Comparison of ENCODE assay signal across 14 mouse cellular contexts in the genomic region with DNA sequence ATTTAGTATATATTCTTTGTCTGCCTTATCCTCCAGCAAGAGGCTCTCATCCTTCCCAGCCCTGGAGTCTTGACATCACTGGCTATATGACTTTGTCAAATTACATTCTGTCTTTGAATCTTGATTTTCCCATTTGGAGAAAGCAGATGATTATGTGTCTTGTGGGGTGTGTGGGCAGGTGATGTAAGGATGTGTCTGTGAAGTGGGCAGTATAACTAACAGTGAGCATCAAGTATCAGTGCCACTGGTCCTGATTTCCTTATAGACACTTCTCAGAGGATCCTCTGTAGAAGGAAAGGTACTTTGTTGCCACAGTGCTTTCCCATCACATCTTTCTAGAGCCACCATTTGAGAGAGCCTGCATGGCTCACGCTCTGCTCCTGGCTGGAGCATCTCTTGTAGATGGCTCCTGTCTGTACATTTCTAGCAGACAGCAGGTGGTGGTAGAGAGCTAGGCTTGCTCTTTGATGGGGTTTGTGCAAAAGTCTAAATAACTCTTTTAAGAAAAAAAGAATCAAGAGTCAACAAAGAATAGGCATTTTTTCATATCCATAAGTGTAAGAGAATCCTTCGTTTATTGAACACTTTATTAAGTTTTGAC. TPM values are rescaled to one million over a fixed set of nuclear protein-coding genes. Genes with fewer than 3 reads are reported as not detected.
DNase-seq lines count a peak whose midpoint lies in the region; ATAC-seq and TF ChIP-seq lines count a peak whose summit lies in the region.
"Not testable (repeated sequence)": the region's sequence is repeated elsewhere in the genome, so short reads cannot be mapped to it uniquely, and the experiment has no call there.
"Had no signal": no experiment of that assay in that cellular context is flagged by ENCODE, and none has a peak within 500 bp of the region (broad histone marks: within the 10 kb centered on the region; RNA-seq: fewer than 3 reads in every experiment).

No protein-coding gene starts in this region.

- ATAC-seq in hindbrain, embryonic 14.5 days (ENCODE audit: low FRiP score) = peak; percentile 72; the same call in 1 of the 2 replicates
- ATAC-seq in midbrain, postnatal 0 days (ENCODE audit: low FRiP score) = peak; percentile 74; the same call in 1 of the 2 replicates

- H3K79me2 ChIP-seq in CH12.LX (replicated peaks; ENCODE audit: control insufficient read depth, extremely low read depth, insufficient read depth, poor library complexity, severe bottlenecking) = not testable (repeated sequence)

- dilution Hi-C loops in CH12.LX (cut with MboI; ENCODE audit: extremely low pct_ligation_motif_present, extremely low pct_unique_long_range_greater_than_20kb, low sequenced_read_pairs) = not testable (repeated sequence)

- H3K36me3 ChIP-seq in CH12.LX (replicated peaks in 1 of 2; ENCODE audit: control insufficient read depth in 1 of 2, insufficient read depth in 1 of 2, low read length in 1 of 2); hindbrain, embryonic 14.5 days (replicated peaks; ENCODE audit: control insufficient read depth, insufficient read depth); midbrain, postnatal 0 days (ENCODE audit: insufficient read depth, low read length): not testable (repeated sequence)

- not testable (repeated sequence) for H3K27me3 ChIP-seq in CH12.LX (replicated peaks); hindbrain, embryonic 14.5 days (ENCODE audit: control insufficient read depth, insufficient read depth, low read length); midbrain, postnatal 0 days (ENCODE audit: insufficient read depth, low read length)

- intact Hi-C loops in left cerebral cortex, postnatal 4 days (cut with DNase I) = not testable (repeated sequence)

- H3K9me3 ChIP-seq in CH12.LX (replicated peaks; ENCODE audit: low read length); hindbrain, embryonic 14.5 days (ENCODE audit: control insufficient read depth, low read length); midbrain, postnatal 0 days (ENCODE audit: low read length): not testable (repeated sequence)

- not testable (repeated sequence) for H3K9ac ChIP-seq in CH12.LX (ENCODE audit: insufficient read depth, low read depth); hindbrain, embryonic 14.5 days; midbrain, postnatal 0 days (replicated peaks; ENCODE audit: low read length, poor library complexity, severe bottlenecking)

- TF ChIP-seq POLR2A in CH12.LX (IDR thresholded peaks at IDR 0.05; ENCODE audit: low read depth, low read length) = not testable (repeated sequence)

- in situ Hi-C loops in CH12.LX (cut with MboI; ENCODE audit: low pct_ligation_motif_present, low pct_unique_long_range_greater_than_20kb, low sequenced_read_pairs) = loop anchor here (25.0 kb wide), 1 partner anchor 456 kb away; no protein-coding TSS in a partner anchor

- not testable (repeated sequence) for TF ChIP-seq EP300 in CH12.LX (IDR thresholded peaks at IDR 0.05; ENCODE audit: low read length)

- peak in 1 of 2 experiments; percentile 40; a peak in 2 of 4 replicates for TF ChIP-seq CTCF in CH12.LX (conservative IDR thresholded peaks at IDR 0.05 in 1 of 2, IDR thresholded peaks at IDR 0.05 in 1 of 2; ENCODE audit: low read depth in 2 of 2, low read length in 2 of 2)
- TF ChIP-seq CTCF in midbrain, postnatal 0 days (IDR thresholded peaks at IDR 0.05) = peak; percentile 72

- not testable (repeated sequence) for H3K4me3 ChIP-seq in CH12.LX (replicated peaks in 1 of 3; ENCODE audit: low read depth in 2 of 3, low read length in 2 of 3, poor library complexity in 1 of 3); hindbrain, embryonic 14.5 days (replicated peaks; ENCODE audit: low read length); midbrain, postnatal 0 days (ENCODE audit: low read depth, low read length)

- H3K4me2 ChIP-seq in CH12.LX (ENCODE audit: insufficient read depth, low read depth, poor library complexity, severe bottlenecking); hindbrain, embryonic 14.5 days (replicated peaks); midbrain, postnatal 0 days (ENCODE audit: low read depth, low read length, poor library complexity, severe bottlenecking): not testable (repeated sequence)

- H3K27ac ChIP-seq in CH12.LX (ENCODE audit: insufficient read depth, low read depth); hindbrain, embryonic 14.5 days; midbrain, postnatal 0 days (ENCODE audit: low read depth, low read length): not testable (repeated sequence)

- TF ChIP-seq RAD21 in CH12.LX (IDR thresholded peaks at IDR 0.05; ENCODE audit: low read depth, low read length) = peak; percentile 18

- not testable (repeated sequence) for DNase-seq in CH12.LX (ENCODE audit: extremely low read depth); hindbrain, embryonic 14.5 days (ENCODE audit: low spot score); midbrain, postnatal 0 days (ENCODE audit: low spot score)
- DNase-seq in cerebellum, postnatal 10 days = peak; percentile 81 to 83
- DNase-seq in frontal cortex, postnatal 25 days (ENCODE audit: low spot score in 2 of 2) = peak; percentile 46 to 50
- peak; percentile 81 for DNase-seq in layer of hippocampus, adult 11-12 months (ENCODE audit: low spot score)
- peak; percentile 62 for DNase-seq in left cerebral cortex, postnatal 4 days
- peak; percentile 34 to 54 for DNase-seq in right cerebral cortex, postnatal 36 days (ENCODE audit: low spot score in 2 of 2)

- 70% methylated on average over 1 of the region's 2 CpGs for WGBS in hindbrain, embryonic 14.5 days
- WGBS in midbrain, postnatal 0 days = 74% methylated on average over 1 of the region's 2 CpGs

- not testable (repeated sequence) for H3K4me1 ChIP-seq in CH12.LX (ENCODE audit: control insufficient read depth in 1 of 2, insufficient read depth in 2 of 2); hindbrain, embryonic 14.5 days (replicated peaks; ENCODE audit: control insufficient read depth, insufficient read depth, low read length); midbrain, postnatal 0 days (ENCODE audit: insufficient read depth, low read length)

TF ChIP-seq in CH12.LX, 34 proteins besides CTCF, POLR2A, EP300 and RAD21:
- TF ChIP-seq SMC3 (IDR thresholded peaks at IDR 0.05; ENCODE audit: low read depth, low read length) = peak; percentile 19
TF ChIP-seq in CH12.LX: peak in this region for 1; not testable (repeated sequence) for 33.

RNA-seq across cellular contexts. Expression of a gene that starts 20.5 kb away (rescaled TPM):
- total RNA-seq in CH12.LX (2012; rRNA removed) (25.5 and 29.9 TPM in 2 replicates), CH12.LX (2014; rRNA removed) (30.5 and 30.9 TPM in 2 replicates)
- polyA plus RNA-seq in CH12.LX (2012; ENCODE audit: insufficient read length, low read depth) = 48.9 and 52.0 TPM in 2 replicates
- 10.4 and 16.8 TPM in 2 replicates for polyA plus RNA-seq in hindbrain, embryonic 14.5 days (2014; fragmentation: Nextera tagmentation; extraction: Ambion mirVana)
- 10 to 100 TPM; 30.0 to 32.6 TPM for total RNA-seq in left cerebral cortex, postnatal 4 days (2021)
- total RNA-seq in midbrain, postnatal 0 days (2014; rRNA removed) = 8.3 and 12.7 TPM in 2 replicates
- 16.9 and 20.6 TPM in 2 replicates for polyA plus RNA-seq in midbrain, postnatal 0 days (2015; fragmentation: Nextera tagmentation; extraction: Ambion mirVana)

RNA-seq across cellular contexts. Expression of a gene that starts 31.8 kb away (rescaled TPM):
- total RNA-seq in CH12.LX (2012; rRNA removed) (3.7 and 4.3 TPM in 2 replicates), CH12.LX (2014; rRNA removed) (8.5 and 10.9 TPM in 2 replicates)
- 8.6 and 8.9 TPM in 2 replicates for polyA plus RNA-seq in CH12.LX (2012; ENCODE audit: insufficient read length, low read depth)
- polyA plus RNA-seq in hindbrain, embryonic 14.5 days (2014; fragmentation: Nextera tagmentation; extraction: Ambion mirVana) = 0.73 TPM in 1 of 2 replicates, not detected in the other
- total RNA-seq in left cerebral cortex, postnatal 4 days (2021) = not detected
- total RNA-seq in midbrain, postnatal 0 days (2014; rRNA removed) = not detected in 2 replicates
- 0.76 TPM in 1 of 2 replicates, not detected in the other for polyA plus RNA-seq in midbrain, postnatal 0 days (2015; fragmentation: Nextera tagmentation; extraction: Ambion mirVana)
- polyA plus RNA-seq: C2C12; embryonic facial prominence, embryonic 10.5 days; heart, embryonic 13.5 days; kidney, embryonic 14.5 days; liver, embryonic 11.5 days had no signal

RNA-seq across cellular contexts. Expression of a gene that starts 32.0 kb away (rescaled TPM):
- total RNA-seq in CH12.LX (2012; rRNA removed) (260 and 537 TPM in 2 replicates), CH12.LX (2014; rRNA removed) (842 and 913 TPM in 2 replicates)
- polyA plus RNA-seq in CH12.LX (2012; ENCODE audit: insufficient read length, low read depth) = 278 and 348 TPM in 2 replicates
- polyA plus RNA-seq in hindbrain, embryonic 14.5 days (2014; fragmentation: Nextera tagmentation; extraction: Ambion mirVana) = 0.52 and 1.1 TPM in 2 replicates
- under 1 TPM in 1 of 2 experiments, not detected in 1; 0.77 TPM for total RNA-seq in left cerebral cortex, postnatal 4 days (2021)
- 0.38 and 0.57 TPM in 2 replicates for total RNA-seq in midbrain, postnatal 0 days (2014; rRNA removed)
- 1.8 and 2.8 TPM in 2 replicates for polyA plus RNA-seq in midbrain, postnatal 0 days (2015; fragmentation: Nextera tagmentation; extraction: Ambion mirVana)
- polyA plus RNA-seq: C2C12; forebrain, embryonic 12.5 days had no signal

Comparison
In these comparisons a context has a peak if more than half of its experiments do, and no peak if none do; other contexts are left out.
1. RNA of a gene that starts 32.0 kb away (total RNA-seq): 260 to 913 TPM in CH12.LX; 0.77 TPM in left cerebral cortex, postnatal 4 days and 0.38 to 0.57 TPM in midbrain, postnatal 0 days; every median in the first group is over 100 times any median in the second.